Mouse (Mus musculus): ENCODE measurements around the gene Tmem255a. TPM values are rescaled to one million over a fixed set of nuclear protein-coding genes. Genes with fewer than 3 reads are reported as not detected.

Gene Tmem255a
- polyA plus RNA-seq, 1 experiment from 2014 or later, result 27.0 TPM

- Histone ChIP-seq H3K36me3 (ENCODE audit: control insufficient read depth, insufficient read depth, low read length) (no peaks in the 10 kb centered on the region), H3K27me3 (ENCODE audit: control insufficient read depth, insufficient read depth, low read length) (no peaks in the 10 kb centered on the region), H3K9ac (ENCODE audit: low read length) (no peak overlapping the region), H3K9me3 (ENCODE audit: control insufficient read depth, low read length) (no peaks in the 10 kb centered on the region), H3K4me2 (ENCODE audit: low read length) (no peak overlapping the region), H3K4me1 (ENCODE audit: control insufficient read depth in 2 of 2, insufficient read depth in 2 of 2, low read length in 2 of 2) (no peaks in the 10 kb centered on the region), H3K4me3 (ENCODE audit: control insufficient read depth in 1 of 2, insufficient read depth in 1 of 2, low read depth in 1 of 2, low read length in 2 of 2) (no peak overlapping the region), H3K27ac (replicated peaks in 1 of 2; ENCODE audit: control insufficient read depth in 1 of 2, insufficient read depth in 1 of 2, low read depth in 2 of 2, low read length in 2 of 2) (no peak overlapping the region)
- no peak for ATAC-seq (ENCODE audit: insufficient number of reproducible peaks, insufficient read depth, low FRiP score, low read depth)
- 72% methylated on average over 3 of the region's 3 CpGs for WGBS
Observed at GRCm38 (mm10) chrX:38165315-38165714, 86.9 kb downstream of the Tmem255a start.

- Histone ChIP-seq H3K27me3 (ENCODE audit: control insufficient read depth, insufficient read depth, low read length) (no peaks in the 10 kb centered on the region), H3K4me3 (ENCODE audit: control insufficient read depth in 1 of 2, insufficient read depth in 1 of 2, low read depth in 1 of 2, low read length in 2 of 2) (no peak overlapping the region), H3K4me1 (ENCODE audit: control insufficient read depth in 2 of 2, insufficient read depth in 2 of 2, low read length in 2 of 2) (no peaks in the 10 kb centered on the region), H3K9ac (ENCODE audit: low read length) (no peak overlapping the region), H3K9me3 (ENCODE audit: control insufficient read depth, low read length) (no peaks in the 10 kb centered on the region), H3K4me2 (ENCODE audit: low read length) (no peak overlapping the region), H3K36me3 (ENCODE audit: control insufficient read depth, insufficient read depth, low read length) (no peaks in the 10 kb centered on the region), H3K27ac (replicated peaks in 1 of 2; ENCODE audit: control insufficient read depth in 1 of 2, insufficient read depth in 1 of 2, low read depth in 2 of 2, low read length in 2 of 2) (no peak overlapping the region)
- WGBS, result 48% methylated on average over 1 of the region's 1 CpGs
- ATAC-seq (ENCODE audit: insufficient number of reproducible peaks, insufficient read depth, low FRiP score, low read depth), result no peak
Observed at GRCm38 (mm10) chrX:38159097-38159496, 93.1 kb downstream of the Tmem255a start.

Small RNAs within 50 kb of the gene (microRNA-seq; reads per million reads assigned to microRNA genes)
- 0.84 reads per million for gene Mir3110

Other genes starting within 250 kb of the Tmem255a start
- gene Btg1-ps1, start 233.6 kb downstream of the Tmem255a start, polyA plus RNA-seq (2014; fragmentation: Nextera tagmentation; extraction: Ambion mirVana), result not detected in 2 replicates
- not detected in 2 replicates for gene Btg1-ps2, start 209.3 kb downstream of the Tmem255a start, polyA plus RNA-seq (2014; fragmentation: Nextera tagmentation; extraction: Ambion mirVana)
- not detected in 2 replicates for gene Rhox10, start 186.0 kb downstream of the Tmem255a start, polyA plus RNA-seq (2014; fragmentation: Nextera tagmentation; extraction: Ambion mirVana)
- not detected in 2 replicates for gene Rhox11, start 167.3 kb downstream of the Tmem255a start, polyA plus RNA-seq (2014; fragmentation: Nextera tagmentation; extraction: Ambion mirVana)
- not detected in 2 replicates for gene Rhox12, start 141.5 kb downstream of the Tmem255a start, polyA plus RNA-seq (2014; fragmentation: Nextera tagmentation; extraction: Ambion mirVana)
- gene Rhox13, start 131.2 kb downstream of the Tmem255a start, polyA plus RNA-seq (2014; fragmentation: Nextera tagmentation; extraction: Ambion mirVana), result not detected in 2 replicates
- gene Zbtb33, start 62.6 kb downstream of the Tmem255a start, polyA plus RNA-seq (2014; fragmentation: Nextera tagmentation; extraction: Ambion mirVana), result 2.8 and 3.9 TPM in 2 replicates
- 0.04 TPM in 1 of 2 replicates, not detected in the other for gene Atp1b4, start 63.7 kb upstream of the Tmem255a start, polyA plus RNA-seq (2014; fragmentation: Nextera tagmentation; extraction: Ambion mirVana)
- gene Lamp2, start 204.0 kb upstream of the Tmem255a start, polyA plus RNA-seq (2014; fragmentation: Nextera tagmentation; extraction: Ambion mirVana), result 181 and 187 TPM in 2 replicates